ENCODE assay signal across 21 mouse cellular contexts in the genomic region with DNA sequence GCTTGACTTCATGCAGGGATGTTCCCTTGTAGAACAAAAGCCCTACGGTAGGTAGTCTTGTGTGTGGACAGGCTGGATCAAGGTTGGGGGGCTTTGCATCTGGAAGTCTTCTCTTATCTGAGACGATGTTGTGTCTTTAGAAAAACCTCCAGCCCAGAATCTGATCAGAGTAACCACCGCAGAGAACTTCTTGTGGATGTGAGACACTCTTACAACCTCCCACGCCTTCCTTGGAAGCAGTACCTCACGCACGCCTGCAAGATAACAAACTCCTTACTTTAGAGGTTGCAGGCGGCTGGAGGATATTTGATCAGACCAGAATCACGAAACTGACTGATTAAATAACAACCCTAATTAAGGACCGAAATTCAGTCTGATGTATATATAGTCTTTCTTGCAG. TPM values are rescaled to one million over a fixed set of nuclear protein-coding genes. Genes with fewer than 3 reads are reported as not detected.
DNase-seq lines count a peak whose midpoint lies in the region; ATAC-seq lines count a peak whose summit lies in the region.
"Had no signal": no experiment of that assay in that cellular context is flagged by ENCODE, and none has a peak within 500 bp of the region (broad histone marks: within the 10 kb centered on the region; RNA-seq: fewer than 3 reads in every experiment).

No protein-coding gene starts in this region.

- peak; percentile 55 for DNase-seq in heart, embryonic 10.5 days (ENCODE audit: low spot score)
- no peak for DNase-seq in heart, adult 18-20 months
- DNase-seq in heart, adult 9 months (ENCODE audit: low spot score in 2 of 2): no peak
- peak; percentile 32 for DNase-seq in testis, postnatal 10 days (ENCODE audit: low spot score)
- no peak for DNase-seq in testis, postnatal 14 days (ENCODE audit: low spot score)
- DNase-seq: adrenal gland, adult 2 months; adrenal gland, postnatal 25 days; cerebellum, adult 2 months; cerebellum, postnatal 10 days; gastrocnemius, postnatal 10 days; kidney, adult 18-20 months had no signal

- peak overlapping the region; percentile 46; the same call in 1 of the 2 replicates for H3K4me2 ChIP-seq in heart, embryonic 14.5 days (ENCODE audit: low read length)
- H3K4me2 ChIP-seq in forebrain, embryonic 13.5 days: no peak overlapping the region
- H3K4me2 ChIP-seq: hindbrain, embryonic 14.5 days; intestine, embryonic 15.5 days had no signal

- no peaks in the 10 kb centered on the region for H3K36me3 ChIP-seq in heart, embryonic 10.5 days
- H3K36me3 ChIP-seq in heart, embryonic 14.5 days (ENCODE audit: control insufficient read depth, insufficient read depth, low read length): no peaks in the 10 kb centered on the region
- no peaks in the 10 kb centered on the region for H3K36me3 ChIP-seq in forebrain, embryonic 13.5 days (ENCODE audit: poor library complexity, severe bottlenecking)
- H3K36me3 ChIP-seq: embryonic facial prominence, embryonic 10.5 days; hindbrain, embryonic 10.5 days; intestine, embryonic 15.5 days had no signal

- no peaks in the 10 kb centered on the region for H3K9me3 ChIP-seq in heart, embryonic 10.5 days
- H3K9me3 ChIP-seq in heart, embryonic 14.5 days (ENCODE audit: control insufficient read depth, low read length): no peaks in the 10 kb centered on the region
- no peaks in the 10 kb centered on the region for H3K9me3 ChIP-seq in forebrain, embryonic 13.5 days (replicated peaks)
- H3K9me3 ChIP-seq: embryonic facial prominence, embryonic 10.5 days; hindbrain, embryonic 10.5 days; intestine, embryonic 15.5 days had no signal

- peak overlapping the region; percentile 39; the same call in 1 of the 2 replicates for H3K9ac ChIP-seq in heart, embryonic 14.5 days (ENCODE audit: low read length)
- no peak overlapping the region for H3K9ac ChIP-seq in forebrain, embryonic 13.5 days
- H3K9ac ChIP-seq: hindbrain, embryonic 14.5 days; intestine, embryonic 15.5 days had no signal

- H3K4me3 ChIP-seq in heart, embryonic 10.5 days: no peak overlapping the region
- H3K4me3 ChIP-seq in heart, embryonic 14.5 days (ENCODE audit: control insufficient read depth in 1 of 2, insufficient read depth in 1 of 2, low read depth in 1 of 2, low read length in 2 of 2): no peak overlapping the region
- H3K4me3 ChIP-seq in forebrain, embryonic 13.5 days: no peak overlapping the region
- H3K4me3 ChIP-seq: embryonic facial prominence, embryonic 10.5 days; hindbrain, embryonic 10.5 days; intestine, embryonic 15.5 days had no signal

- peak overlapping the region; percentile 81; the same call in 1 of the 2 replicates for H3K27ac ChIP-seq in heart, embryonic 10.5 days
- peak overlapping the region; percentile 86 to 89 for H3K27ac ChIP-seq in heart, embryonic 14.5 days (replicated peaks in 1 of 2; ENCODE audit: control insufficient read depth in 1 of 2, insufficient read depth in 1 of 2, low read depth in 2 of 2, low read length in 2 of 2)
- no peak overlapping the region for H3K27ac ChIP-seq in forebrain, embryonic 13.5 days
- H3K27ac ChIP-seq: embryonic facial prominence, embryonic 10.5 days; hindbrain, embryonic 10.5 days; hindbrain, embryonic 14.5 days; intestine, embryonic 15.5 days had no signal

- WGBS in heart, embryonic 10.5 days: 51% methylated on average over 9 of the region's 9 CpGs
- WGBS in heart, embryonic 14.5 days: 49% methylated on average over 9 of the region's 9 CpGs
- WGBS in forebrain, embryonic 13.5 days: 92% methylated on average over 9 of the region's 9 CpGs

- no peaks in the 10 kb centered on the region for H3K27me3 ChIP-seq in heart, embryonic 10.5 days (ENCODE audit: insufficient read depth, poor library complexity, severe bottlenecking)
- no peaks in the 10 kb centered on the region for H3K27me3 ChIP-seq in heart, embryonic 14.5 days (ENCODE audit: control insufficient read depth, insufficient read depth, low read length)
- H3K27me3 ChIP-seq in forebrain, embryonic 13.5 days: no peaks in the 10 kb centered on the region
- H3K27me3 ChIP-seq: intestine, embryonic 15.5 days had no signal

- ATAC-seq in heart, embryonic 14.5 days (ENCODE audit: insufficient number of reproducible peaks, insufficient read depth, low FRiP score, low read depth): no peak
- no peak for ATAC-seq in forebrain, embryonic 13.5 days
- ATAC-seq: forebrain, embryonic 14.5 days; intestine, embryonic 15.5 days had no signal

- H3K4me1 ChIP-seq in heart, embryonic 10.5 days: peaks cover 42% of the 10 kb centered on the region
- peaks cover 34 to 43% of the 10 kb centered on the region in 2 experiments for H3K4me1 ChIP-seq in heart, embryonic 14.5 days (ENCODE audit: control insufficient read depth in 2 of 2, insufficient read depth in 2 of 2, low read length in 2 of 2)
- H3K4me1 ChIP-seq in forebrain, embryonic 13.5 days: no peaks in the 10 kb centered on the region
- H3K4me1 ChIP-seq: embryonic facial prominence, embryonic 10.5 days; hindbrain, embryonic 10.5 days; intestine, embryonic 15.5 days had no signal

RNA-seq across cellular contexts. Expression of gene Gm26657, which starts 19.5 kb away (rescaled TPM):
- not detected in 2 replicates for polyA plus RNA-seq in heart, embryonic 10.5 days (2016; fragmentation: Nextera tagmentation; extraction: Ambion mirVana)
- total RNA-seq in heart, adult 18-20 months (2021): not detected
- not detected in 2 replicates for polyA plus RNA-seq in heart, embryonic 14.5 days (2014; fragmentation: Nextera tagmentation; extraction: Ambion mirVana)
- not detected in 2 replicates for polyA plus RNA-seq in forebrain, embryonic 13.5 days (2015; fragmentation: Nextera tagmentation; extraction: Ambion mirVana)
- total RNA-seq: adrenal gland, adult 2 months; adrenal gland, postnatal 25 days; gastrocnemius, postnatal 10 days; gastrocnemius, postnatal 4 days had no signal
- polyA plus RNA-seq: adrenal gland, adult 2 months; cerebellum, adult 2 months; embryonic facial prominence, embryonic 10.5 days; embryonic facial prominence, embryonic 14.5 days; forebrain, embryonic 14.5 days; hindbrain, embryonic 10.5 days; hindbrain, embryonic 14.5 days; intestine, embryonic 15.5 days; kidney, embryonic 14.5 days had no signal

RNA-seq across cellular contexts. Expression of gene Actl7b, which starts 20.8 kb away (rescaled TPM):
- polyA plus RNA-seq in heart, embryonic 10.5 days (2016; fragmentation: Nextera tagmentation; extraction: Ambion mirVana): not detected in 2 replicates
- not detected for total RNA-seq in heart, adult 18-20 months (2021)
- not detected in 2 replicates for polyA plus RNA-seq in heart, embryonic 14.5 days (2014; fragmentation: Nextera tagmentation; extraction: Ambion mirVana)
- not detected in 2 replicates for polyA plus RNA-seq in forebrain, embryonic 13.5 days (2015; fragmentation: Nextera tagmentation; extraction: Ambion mirVana)
- total RNA-seq: adrenal gland, postnatal 25 days; gastrocnemius, postnatal 10 days; gastrocnemius, postnatal 4 days had no signal
- polyA plus RNA-seq: adrenal gland, adult 2 months; embryonic facial prominence, embryonic 10.5 days; embryonic facial prominence, embryonic 14.5 days; forebrain, embryonic 14.5 days; hindbrain, embryonic 10.5 days; hindbrain, embryonic 14.5 days; intestine, embryonic 15.5 days; kidney, embryonic 14.5 days had no signal

RNA-seq across cellular contexts. Expression of gene Actl7a, which starts 22.8 kb away (rescaled TPM):
- not detected in 2 replicates for polyA plus RNA-seq in heart, embryonic 10.5 days (2016; fragmentation: Nextera tagmentation; extraction: Ambion mirVana)
- total RNA-seq in heart, adult 18-20 months (2021): not detected
- not detected in 2 replicates for polyA plus RNA-seq in heart, embryonic 14.5 days (2014; fragmentation: Nextera tagmentation; extraction: Ambion mirVana)
- polyA plus RNA-seq in forebrain, embryonic 13.5 days (2015; fragmentation: Nextera tagmentation; extraction: Ambion mirVana): not detected in 2 replicates
- total RNA-seq: adrenal gland, adult 2 months; adrenal gland, postnatal 25 days; gastrocnemius, postnatal 10 days; gastrocnemius, postnatal 4 days had no signal
- polyA plus RNA-seq: adrenal gland, adult 2 months; cerebellum, adult 2 months; embryonic facial prominence, embryonic 10.5 days; embryonic facial prominence, embryonic 14.5 days; forebrain, embryonic 14.5 days; hindbrain, embryonic 10.5 days; hindbrain, embryonic 14.5 days; intestine, embryonic 15.5 days; kidney, embryonic 14.5 days had no signal

Comparison
In these comparisons a context has a peak if more than half of its experiments do, and no peak if none do; other contexts are left out.
1. DNase-seq: peak in heart, embryonic 10.5 days (single experiment) and testis, postnatal 10 days (single experiment); none in heart, adult 18-20 months (0 of 2), heart, adult 9 months (0 of 2) and testis, postnatal 14 days (single experiment).